Mouse (Mus musculus): ENCODE measurements around the gene Tpi1.
A peak's percentile ranks its signal among the peaks of the same experiment; 100 is the strongest.
"Not testable (repeated sequence)": the region's sequence is repeated elsewhere in the genome, so short reads cannot be mapped to it uniquely, and the experiment has no call there.

Gene Tpi1

GRCm38 (mm10) chr6:124808358-124809012 is 5.6 kb downstream of the Tpi1 start, which contains the start of gene Spsb2:
Gene Spsb2, plus strand, starts transcription at chr6:124808661.
- peak; percentile 76 to 79 for DNase-seq

DNA sequence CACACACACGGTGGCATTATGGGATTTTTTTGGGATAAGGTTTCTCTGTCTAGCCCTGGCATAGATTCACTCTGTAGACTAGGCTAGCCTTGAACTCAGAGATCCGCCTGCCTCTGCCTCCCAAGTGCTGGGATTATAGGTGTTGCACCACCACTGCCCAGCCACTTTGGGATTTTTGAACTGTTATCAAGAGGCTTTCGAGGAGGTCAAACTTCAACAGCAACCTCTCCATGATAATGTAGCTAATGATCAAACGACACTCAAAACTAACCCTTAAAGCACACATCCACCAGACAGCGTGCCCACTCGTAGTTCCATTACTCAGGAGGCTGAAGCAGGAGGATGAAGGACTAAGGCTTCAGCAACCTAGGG is 6.1 kb downstream of the Tpi1 start:
- peak in 1 of 2 experiments; percentile 14 for DNase-seq

GRCm38 (mm10) chr6:124807366-124807765 is 6.7 kb downstream of the Tpi1 start:
- peak in 1 of 2 experiments; percentile 15 for DNase-seq

DNA sequence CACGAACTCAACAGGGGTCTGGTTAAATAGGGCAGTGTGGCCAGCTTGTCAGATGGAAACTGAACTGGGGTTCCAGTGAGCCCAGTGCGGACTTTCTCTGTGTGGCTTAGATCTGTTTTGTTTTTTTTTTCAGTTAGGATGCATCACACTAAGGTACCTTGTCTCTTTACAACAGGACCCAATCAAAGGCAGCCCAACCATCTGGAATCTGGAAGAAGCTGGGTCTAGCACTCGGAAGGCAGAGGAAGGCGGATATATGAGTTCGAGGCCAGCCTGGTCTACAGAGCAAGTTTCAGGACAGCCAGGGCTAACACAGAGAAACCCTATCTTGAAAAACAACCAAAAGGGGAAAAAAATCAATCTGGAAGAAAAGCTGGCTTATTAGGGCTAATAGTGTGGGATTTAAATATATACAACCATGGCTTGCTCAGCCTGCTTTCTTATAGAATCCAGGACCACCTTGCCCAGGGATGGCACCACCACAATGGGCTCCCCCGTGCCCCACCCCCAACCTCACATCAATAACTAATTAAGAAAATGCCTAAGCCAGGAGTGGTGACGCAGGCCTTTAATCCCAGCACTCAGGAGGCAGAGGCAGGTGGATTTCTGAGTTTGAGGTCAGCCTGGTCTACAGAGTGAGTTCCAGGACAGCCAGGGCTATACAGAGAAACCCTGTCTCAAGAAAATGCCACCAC is 7.5 kb downstream of the Tpi1 start:
- DNase-seq: peak in 1 of 2 experiments; percentile 33

GRCm38 (mm10) chr6:124805341-124806321 is 8.5 kb downstream of the Tpi1 start:
- DNase-seq: peak; percentile 94 to 97

DNA sequence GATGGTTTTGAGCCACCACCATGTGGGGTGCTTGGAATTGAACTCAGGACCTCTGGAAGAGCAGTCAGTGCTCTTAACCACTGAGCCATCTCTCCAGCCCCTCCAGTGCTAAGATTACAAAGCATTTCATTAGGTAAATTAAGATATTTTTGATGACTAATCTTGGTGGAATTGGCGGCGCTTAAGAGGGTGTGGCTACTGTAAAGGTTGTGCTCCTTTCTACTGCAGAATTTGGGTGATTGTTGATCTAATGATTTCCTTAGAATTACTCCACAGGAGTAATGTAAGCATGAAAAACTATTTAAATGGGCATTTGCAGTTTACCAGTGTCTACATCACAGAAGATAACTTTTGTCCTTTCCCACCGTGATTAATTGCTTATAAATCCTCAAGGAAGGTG is 9.8 kb downstream of the Tpi1 start:
- DNase-seq: no peak

GRCm38 (mm10) chr6:124803691-124804090 is 10.4 kb downstream of the Tpi1 start:
- not testable (repeated sequence) for DNase-seq

GRCm38 (mm10) chr6:124803061-124803460 is 11.0 kb downstream of the Tpi1 start:
- DNase-seq: no peak

- DNase-seq: not testable (repeated sequence)
Observed at GRCm38 (mm10) chr6:124802400-124802799, 11.7 kb downstream of the Tpi1 start.

DNA sequence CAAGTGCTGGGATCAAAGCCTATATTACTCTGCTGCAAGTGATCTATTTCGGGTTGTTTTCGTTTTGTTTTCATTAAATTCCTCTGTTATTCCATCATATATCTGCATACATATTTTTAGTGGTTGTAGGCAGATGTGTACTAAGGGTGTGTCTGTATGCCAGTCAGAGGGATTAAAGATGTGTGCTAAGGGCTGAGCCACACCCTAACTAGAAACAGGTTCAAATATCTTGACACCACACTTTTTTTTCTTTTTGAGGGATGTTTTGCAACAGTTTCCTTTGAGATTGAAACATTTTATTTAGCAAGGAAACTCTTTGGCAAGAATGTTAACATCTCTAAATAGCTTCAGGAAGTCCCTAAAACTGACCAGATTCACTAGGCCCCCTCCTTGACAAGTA is 17.9 kb downstream of the Tpi1 start:
- no peak for DNase-seq

DNA sequence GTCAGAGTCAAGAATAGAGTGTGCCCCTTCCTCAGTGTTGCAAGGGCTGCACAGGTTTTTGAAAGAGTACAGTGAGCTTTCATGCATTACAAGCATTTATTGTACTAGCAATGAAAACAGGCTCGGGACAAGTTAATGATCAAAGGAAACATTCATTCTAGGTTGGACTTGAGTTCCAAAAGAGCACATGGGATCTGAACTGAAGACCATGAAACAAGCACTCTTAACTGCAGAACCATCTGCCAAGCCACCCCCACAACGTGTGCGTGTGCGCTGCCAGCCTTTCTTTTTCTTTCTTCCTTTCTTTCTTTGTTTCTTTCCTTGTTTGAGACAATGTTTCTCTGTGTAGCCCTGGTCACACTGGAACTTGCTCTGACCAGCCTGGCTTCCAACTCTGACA is 18.3 kb downstream of the Tpi1 start:
- no peak for DNase-seq

DNA sequence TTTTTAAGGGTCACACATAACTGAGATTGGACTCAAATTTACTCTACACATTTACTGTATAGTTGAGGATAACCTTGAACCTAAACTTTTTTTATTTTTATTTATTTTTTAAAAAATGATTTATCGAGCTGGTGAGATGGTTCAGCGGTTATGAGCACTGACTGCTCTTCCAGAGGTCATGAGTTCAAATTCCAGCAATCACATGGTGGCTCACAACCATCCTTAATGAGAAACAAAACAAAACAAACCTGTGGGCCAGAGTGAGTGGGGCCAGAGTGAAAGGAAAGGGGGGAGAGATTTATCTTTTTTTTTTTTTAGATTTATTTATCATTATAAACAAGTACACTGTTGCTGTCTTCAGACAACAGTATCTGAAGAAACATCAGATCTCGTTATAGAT is 22.2 kb downstream of the Tpi1 start:
- no peak for DNase-seq

DNA sequence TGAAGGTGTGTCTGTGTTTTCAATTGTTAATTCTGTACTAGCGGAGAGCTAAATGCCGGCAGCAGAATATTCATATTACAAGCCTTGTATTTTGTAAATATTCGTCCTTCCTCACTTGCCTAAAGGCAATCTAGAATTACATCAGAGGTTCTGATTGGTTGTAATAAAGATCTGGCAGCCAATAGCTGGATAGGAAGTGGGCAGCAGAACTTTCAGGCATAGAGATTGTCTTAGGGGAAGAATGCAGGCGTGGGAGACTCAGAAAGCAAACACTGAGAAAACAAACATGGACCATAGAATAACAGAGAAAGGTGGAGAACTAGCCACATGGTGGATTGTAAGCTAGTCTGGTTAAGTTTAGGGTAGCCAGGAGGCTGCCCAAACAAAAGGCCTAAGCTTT is 24.0 kb downstream of the Tpi1 start:
- DNase-seq: no peak

GRCm38 (mm10) chr6:124789519-124789918 is 24.6 kb downstream of the Tpi1 start:
- no peak for DNase-seq

- DNase-seq: peak; percentile 63 to 65
Observed at GRCm38 (mm10) chr6:124787722-124788121, 26.4 kb downstream of the Tpi1 start.

DNA sequence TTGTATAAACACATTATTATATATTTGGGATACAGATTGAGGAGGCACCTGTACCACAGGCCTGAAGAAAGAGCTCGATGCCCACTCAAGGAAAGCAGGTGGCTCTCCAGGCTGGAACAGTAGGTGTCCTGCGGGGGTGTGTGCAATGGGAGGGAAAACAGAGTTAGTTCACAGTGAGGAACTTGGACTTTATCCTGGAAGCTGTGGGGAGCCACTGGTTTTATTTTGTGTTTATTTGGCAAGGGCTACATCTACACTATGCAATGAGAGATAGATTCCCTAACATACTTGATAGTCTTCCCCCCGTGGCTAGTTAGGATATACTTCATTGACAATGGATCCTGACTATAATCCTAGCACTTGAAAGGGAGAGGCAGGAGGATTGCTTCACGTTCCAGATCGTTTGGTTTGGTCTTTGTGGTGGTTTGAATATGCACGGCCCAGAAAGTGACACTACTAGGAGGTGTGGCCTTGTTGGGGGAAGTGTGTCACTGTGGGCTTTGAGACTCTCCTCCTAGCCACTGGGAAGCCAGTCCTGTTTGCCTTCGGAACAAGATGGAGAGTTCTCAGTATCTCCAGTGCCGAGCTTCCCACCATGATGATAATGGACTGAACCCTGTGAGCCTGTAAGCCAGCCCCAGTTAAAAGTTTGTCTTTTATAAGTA is 27.2 kb downstream of the Tpi1 start:
- DNase-seq: peak; percentile 90 to 92

DNA sequence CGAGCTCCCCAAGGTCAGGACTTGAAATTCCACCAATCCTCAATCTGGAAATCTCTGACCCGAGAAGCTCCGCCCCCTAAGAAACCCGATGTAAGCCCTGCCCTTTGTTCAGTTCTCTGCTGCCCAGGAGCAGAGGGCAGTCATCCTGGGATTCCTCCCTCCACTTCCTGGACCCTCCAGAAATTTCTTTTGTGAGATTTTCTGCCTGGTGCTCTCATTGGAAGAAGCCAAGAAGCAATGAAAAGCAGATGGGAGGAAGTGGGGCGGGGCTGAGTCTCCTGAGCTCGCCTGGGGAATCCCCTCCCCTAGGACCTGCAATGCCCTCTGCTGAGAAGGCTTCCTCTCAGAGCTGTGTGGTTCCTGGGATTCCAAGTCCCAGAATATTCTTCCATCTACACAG is 31.7 kb downstream of the Tpi1 start:
- DNase-seq: peak; percentile 23 to 28

DNA sequence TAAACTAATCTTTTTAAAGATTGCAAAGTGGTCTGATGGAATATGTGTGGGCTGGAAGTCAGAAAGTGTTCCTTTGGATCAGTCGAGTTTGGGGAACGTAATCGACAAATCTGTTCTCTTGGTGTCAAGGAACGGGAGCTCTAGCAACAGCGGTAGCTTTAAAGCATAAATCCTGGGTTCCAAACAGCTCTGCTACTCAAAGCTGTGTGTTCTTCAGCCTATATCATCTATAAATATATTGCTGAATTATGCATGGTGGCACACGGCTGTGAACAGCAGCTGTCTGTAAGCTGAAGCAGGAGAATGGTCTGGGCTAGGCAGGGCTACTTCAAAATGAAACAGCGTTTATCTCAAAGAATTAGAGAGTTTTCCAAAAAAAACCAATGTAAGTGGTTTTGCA is 33.2 kb downstream of the Tpi1 start:
- no peak for DNase-seq

- no peak for DNase-seq
Observed at GRCm38 (mm10) chr6:124779984-124780416, 34.1 kb downstream of the Tpi1 start.

DNA sequence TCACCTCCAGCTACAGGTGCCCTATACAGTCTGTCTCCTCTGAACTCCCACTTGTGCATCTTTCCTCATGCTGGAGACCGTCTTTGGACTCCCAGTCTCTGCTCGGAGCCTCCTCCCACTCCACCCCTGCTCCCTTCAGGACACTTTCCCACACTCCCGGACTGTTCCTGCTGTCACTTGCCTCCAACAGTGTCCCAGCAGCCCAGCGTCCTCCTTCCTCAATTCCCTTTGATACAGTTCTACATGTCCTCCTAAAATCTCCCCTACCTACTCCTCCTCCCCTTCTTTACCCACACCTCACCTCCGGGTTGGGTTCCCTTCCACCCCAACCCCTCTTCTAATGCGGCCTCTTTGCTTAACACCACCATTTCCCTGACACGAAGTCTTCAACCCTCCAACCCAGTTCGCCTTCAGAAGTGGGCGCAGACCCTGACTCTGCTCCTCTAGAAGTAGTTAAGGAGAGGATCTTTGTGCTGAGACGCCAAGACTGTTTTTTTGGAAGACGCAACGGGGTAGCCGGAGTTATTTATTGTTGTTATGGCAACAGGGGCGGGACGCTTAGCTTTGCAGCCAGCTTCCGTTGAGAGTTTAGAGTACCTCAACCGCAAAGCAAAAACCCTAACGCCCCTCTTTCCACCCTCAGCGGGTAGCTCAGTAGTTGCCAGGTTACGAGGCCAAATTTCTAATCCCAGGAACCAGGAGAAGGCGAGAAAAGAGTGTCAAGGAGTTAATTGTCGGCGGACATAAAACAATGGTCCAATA is 34.7 kb downstream of the Tpi1 start, which contains the start of gene Lrrc23:
Gene Lrrc23 (minus strand): TSS at position 506 of the 762 bp plus-strand sequence.
- peak; percentile 52 to 61 for DNase-seq

DNA sequence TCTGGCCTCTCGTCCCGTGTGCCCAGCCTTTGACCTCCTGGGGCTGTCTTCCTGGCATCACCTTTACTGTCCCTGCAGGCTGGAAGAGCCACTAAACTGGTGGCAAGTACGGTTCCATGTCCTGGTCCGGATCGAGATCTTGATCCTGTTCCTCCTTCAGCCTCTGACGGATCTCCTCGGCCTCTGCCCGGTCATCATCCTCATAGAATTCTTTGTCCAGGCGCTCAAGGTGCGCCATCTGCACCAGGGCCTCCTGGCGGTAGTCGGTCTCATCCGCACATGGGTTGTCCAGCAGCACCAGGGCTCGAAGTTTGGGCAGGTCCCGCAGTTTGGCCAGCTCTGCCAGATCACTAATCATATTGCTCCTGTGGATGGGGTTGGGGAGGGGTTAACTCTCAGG is 43.6 kb downstream of the Tpi1 start:
- peak; percentile 65 for DNase-seq

GRCm38 (mm10) chr6:124770013-124770412 is 44.1 kb downstream of the Tpi1 start:
- peak in 1 of 2 experiments; percentile 63 for DNase-seq
